Mouse (Mus musculus): ENCODE results near the gene Neto2. TPM values are rescaled to one million over a fixed set of nuclear protein-coding genes. Genes with fewer than 3 reads are reported as not detected.
"Not testable (repeated sequence)": the region's sequence is repeated elsewhere in the genome, so short reads cannot be mapped to it uniquely, and the experiment has no call there.

Gene Neto2
- polyA plus RNA-seq, 1 experiment from 2014 or later, result 41.2 TPM

DNA sequence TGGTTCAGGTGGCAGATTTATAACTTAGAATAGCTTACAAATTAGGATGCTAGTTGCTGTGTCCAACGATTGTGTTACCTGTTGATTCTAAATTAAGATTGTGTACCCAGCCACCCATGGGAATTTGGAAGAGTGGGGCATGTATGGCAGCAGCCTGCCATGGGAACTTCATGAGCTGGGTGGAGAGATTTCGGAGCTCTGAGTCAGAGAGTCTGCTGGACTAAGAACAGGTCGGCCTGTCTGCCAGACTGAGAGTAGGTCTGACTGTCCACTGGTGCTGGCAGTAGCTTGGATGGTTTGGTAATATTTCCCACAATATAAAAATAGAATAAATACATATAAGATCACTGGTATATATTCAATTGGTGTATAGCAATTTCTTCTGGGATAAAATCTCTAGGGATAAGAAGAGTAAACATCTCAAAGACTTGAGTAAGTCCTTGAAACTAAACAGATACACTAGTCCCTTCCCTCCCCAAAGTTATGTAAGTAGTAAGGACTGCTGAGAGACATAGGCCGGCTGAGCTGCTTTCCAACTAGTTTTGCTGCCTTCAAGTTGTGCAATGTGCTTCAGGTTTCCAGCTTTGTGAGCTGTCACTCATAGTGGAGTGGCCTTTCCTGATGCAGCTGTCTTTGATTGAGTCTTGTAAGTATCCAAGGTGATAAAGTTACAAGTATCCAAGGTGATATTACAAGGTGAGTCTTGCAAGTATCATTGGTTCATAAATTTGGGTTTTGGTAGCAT is 55.6 kb downstream of the Neto2 start:
- no peak overlapping the region for H3K9ac ChIP-seq
- ATAC-seq (ENCODE audit: low read depth), result no peak
- no peak overlapping the region for H3K27ac ChIP-seq (replicated peaks)
- peaks cover 59% of the 10 kb centered on the region for H3K36me3 ChIP-seq
- no peaks in the 10 kb centered on the region for H3K9me3 ChIP-seq
- H3K4me1 ChIP-seq (replicated peaks), result no peaks in the 10 kb centered on the region
- H3K27me3 ChIP-seq, result no peaks in the 10 kb centered on the region
- WGBS, result 88% methylated on average over 4 of the region's 4 CpGs
- no peak overlapping the region for H3K4me2 ChIP-seq
- no peak overlapping the region for H3K4me3 ChIP-seq

DNA sequence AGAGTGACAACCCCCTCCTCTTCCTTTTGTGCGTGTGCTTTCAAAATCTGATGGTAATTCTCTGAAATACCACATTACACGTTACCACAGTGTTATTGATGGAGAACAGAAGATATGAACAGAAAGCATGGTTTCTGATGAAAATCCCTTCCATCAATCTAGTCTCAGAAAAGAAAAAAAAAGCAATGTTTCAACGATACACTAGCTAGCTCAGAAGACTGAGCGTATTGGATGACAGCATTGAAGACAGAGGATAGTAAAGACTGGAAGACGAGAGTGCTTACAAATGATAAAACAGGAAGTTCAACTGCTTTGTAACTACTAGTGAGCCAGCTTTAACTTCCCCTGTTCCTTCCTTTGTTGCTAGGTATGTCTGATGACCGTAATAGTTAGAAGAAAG is 76.3 kb downstream of the Neto2 start:
- Histone ChIP-seq H3K4me2 (no peak overlapping the region), H3K9me3 (no peaks in the 10 kb centered on the region), H3K27ac (replicated peaks) (no peak overlapping the region), H3K4me3 (no peak overlapping the region), H3K36me3 (peaks cover 39% of the 10 kb centered on the region), H3K9ac (no peak overlapping the region), H3K27me3 (no peaks in the 10 kb centered on the region), H3K4me1 (replicated peaks) (no peaks in the 10 kb centered on the region)
- no peak for ATAC-seq (ENCODE audit: low read depth)
- 90% methylated on average over 6 of the region's 6 CpGs for WGBS

DNA sequence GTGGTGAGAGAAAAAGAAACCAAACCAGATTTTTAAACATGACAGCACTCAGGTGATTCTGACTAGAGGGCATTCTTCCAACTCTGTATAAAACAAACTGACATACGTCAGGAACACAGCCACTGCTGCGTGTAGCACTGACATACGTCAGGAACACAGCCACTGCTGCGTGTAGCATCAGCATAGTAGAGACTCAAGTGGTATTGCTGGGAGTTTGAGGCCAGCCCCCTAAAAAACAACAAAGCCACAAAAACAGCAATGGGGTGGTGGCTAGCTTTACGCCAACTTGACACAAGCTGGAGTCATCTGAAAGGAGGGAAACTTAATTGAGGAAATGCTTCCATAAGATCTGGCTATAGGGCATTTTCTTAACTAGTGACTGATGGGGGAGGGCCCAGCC is 77.5 kb downstream of the Neto2 start:
- H3K27me3 ChIP-seq, result no peaks in the 10 kb centered on the region
- 91% methylated on average over 5 of the region's 5 CpGs for whole genome bisulfite sequencing
- no peak overlapping the region for H3K4me3 ChIP-seq
- no peaks in the 10 kb centered on the region for H3K4me1 ChIP-seq (replicated peaks)
- ATAC-seq (ENCODE audit: low read depth), result no peak
- H3K36me3 ChIP-seq, result peaks cover 31% of the 10 kb centered on the region
- H3K9ac ChIP-seq, result no peak overlapping the region
- no peaks in the 10 kb centered on the region for H3K9me3 ChIP-seq
- no peak overlapping the region for H3K27ac ChIP-seq (replicated peaks)
- no peak overlapping the region for H3K4me2 ChIP-seq

DNA sequence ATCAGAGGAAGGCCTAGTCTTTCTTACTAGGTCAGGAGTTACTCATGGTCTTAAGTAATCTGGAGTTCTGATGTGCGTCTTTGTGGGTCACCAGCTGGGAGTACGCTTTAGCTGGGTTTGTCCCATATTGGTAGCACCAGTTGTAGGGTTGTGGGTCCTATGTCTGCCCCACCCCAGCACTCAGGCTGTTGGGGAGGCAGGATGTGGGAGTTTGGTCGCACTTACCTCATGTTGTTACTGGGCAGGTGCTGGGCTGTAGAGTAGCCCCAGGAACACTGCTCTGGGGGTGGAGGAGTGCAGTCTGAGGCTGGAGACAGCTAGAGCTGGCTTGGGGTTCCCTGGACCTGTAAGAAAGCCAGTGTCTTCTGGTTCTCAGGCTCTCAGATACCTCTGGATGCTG is 81.9 kb downstream of the Neto2 start:
- Histone ChIP-seq H3K27me3 (no peaks in the 10 kb centered on the region), H3K4me2 (no peak overlapping the region), H3K9me3 (no peaks in the 10 kb centered on the region; the same call in 1 of the 2 replicates), H3K36me3 (peaks cover 29% of the 10 kb centered on the region), H3K27ac (replicated peaks) (no peak overlapping the region), H3K4me1 (replicated peaks) (no peaks in the 10 kb centered on the region), H3K4me3 (no peak overlapping the region), H3K9ac (no peak overlapping the region)
- ATAC-seq (ENCODE audit: low read depth), result no peak
- 79% methylated on average over 3 of the region's 3 CpGs for WGBS

DNA sequence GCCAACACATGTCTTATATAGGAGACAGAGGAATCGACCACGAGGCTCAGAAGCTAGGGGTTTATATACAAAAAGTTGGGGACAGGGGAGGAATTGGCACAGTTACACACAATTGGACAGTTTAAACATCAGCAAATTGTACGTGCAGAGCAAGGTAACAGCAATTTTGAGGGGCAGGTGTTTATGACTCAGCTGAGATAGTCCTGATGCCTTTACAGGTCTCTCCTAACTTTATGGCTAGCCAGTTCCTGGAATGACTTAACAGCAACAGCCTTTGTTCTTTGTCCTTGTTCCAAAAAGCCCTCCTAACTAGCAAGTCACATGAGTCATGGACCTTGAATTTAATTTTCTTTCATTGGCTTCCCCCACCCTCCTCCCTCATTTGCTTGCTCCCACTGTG is 83.6 kb downstream of the Neto2 start:
- H3K9me3 ChIP-seq; H3K4me1 ChIP-seq (replicated peaks); H3K9ac ChIP-seq; H3K27ac ChIP-seq (replicated peaks); H3K4me3 ChIP-seq; H3K27me3 ChIP-seq; H3K4me2 ChIP-seq; ATAC-seq (ENCODE audit: low read depth): not testable (repeated sequence)
- H3K36me3 ChIP-seq, result peaks cover 18% of the 10 kb centered on the region; the same call in 1 of the 2 replicates
- 94% methylated on average over 3 of the region's 3 CpGs for WGBS

DNA sequence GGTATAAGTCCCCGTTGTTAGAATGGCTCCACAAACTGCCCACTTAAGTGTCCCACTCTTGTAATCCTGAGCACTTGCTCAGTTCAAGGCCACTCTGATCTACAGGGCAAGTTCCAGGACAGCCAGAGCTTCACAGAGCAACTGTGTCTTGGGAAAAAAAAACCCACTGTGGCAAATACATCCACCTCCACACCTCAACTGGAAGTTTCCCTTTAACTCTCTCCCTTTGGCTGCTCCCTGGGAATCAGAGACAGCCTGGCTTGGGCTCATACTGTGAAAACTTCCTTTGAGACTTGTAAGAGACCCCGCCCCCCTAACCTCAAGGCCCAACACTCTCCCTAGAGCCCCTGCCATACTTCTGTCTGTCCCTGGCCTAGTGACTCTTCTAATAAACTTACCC is 91.9 kb downstream of the Neto2 start:
- 84% methylated on average over 2 of the region's 2 CpGs for WGBS

DNA sequence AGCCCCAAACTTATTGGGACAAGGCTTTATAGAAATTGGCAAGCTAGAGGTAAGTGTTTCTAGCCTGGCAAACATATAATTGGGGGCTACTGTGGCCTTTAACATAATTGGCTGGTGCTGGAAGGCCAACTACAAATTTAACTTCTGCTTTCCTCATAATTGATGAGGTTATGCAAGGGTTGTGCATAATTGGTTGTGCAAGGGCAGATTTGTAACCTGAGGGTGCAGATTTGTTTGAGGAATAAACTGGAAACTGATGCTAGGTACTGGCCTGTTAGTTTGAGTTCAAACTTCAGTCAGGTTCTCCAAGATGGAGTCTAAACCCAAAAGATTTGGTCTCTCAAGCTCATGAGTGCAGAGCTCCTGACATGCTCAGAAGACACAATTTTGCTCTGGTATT is 92.9 kb downstream of the Neto2 start:
- Histone ChIP-seq H3K36me3 (no peaks in the 10 kb centered on the region), H3K4me2 (no peak overlapping the region), H3K4me1 (replicated peaks) (no peaks in the 10 kb centered on the region), H3K27me3 (no peaks in the 10 kb centered on the region), H3K9me3 (no peaks in the 10 kb centered on the region), H3K27ac (replicated peaks) (no peak overlapping the region), H3K9ac (no peak overlapping the region), H3K4me3 (no peak overlapping the region)
- no peak for ATAC-seq (ENCODE audit: low read depth)

More for the DNA sequence above, 91.9 kb downstream of the Neto2 start:
- Histone ChIP-seq H3K36me3 (no peaks in the 10 kb centered on the region), H3K27me3 (no peaks in the 10 kb centered on the region), H3K9me3 (no peaks in the 10 kb centered on the region), H3K27ac (replicated peaks) (no peak overlapping the region), H3K4me2 (no peak overlapping the region), H3K4me3 (no peak overlapping the region), H3K4me1 (replicated peaks) (no peaks in the 10 kb centered on the region), H3K9ac (no peak overlapping the region)
- ATAC-seq (ENCODE audit: low read depth), result no peak

DNA sequence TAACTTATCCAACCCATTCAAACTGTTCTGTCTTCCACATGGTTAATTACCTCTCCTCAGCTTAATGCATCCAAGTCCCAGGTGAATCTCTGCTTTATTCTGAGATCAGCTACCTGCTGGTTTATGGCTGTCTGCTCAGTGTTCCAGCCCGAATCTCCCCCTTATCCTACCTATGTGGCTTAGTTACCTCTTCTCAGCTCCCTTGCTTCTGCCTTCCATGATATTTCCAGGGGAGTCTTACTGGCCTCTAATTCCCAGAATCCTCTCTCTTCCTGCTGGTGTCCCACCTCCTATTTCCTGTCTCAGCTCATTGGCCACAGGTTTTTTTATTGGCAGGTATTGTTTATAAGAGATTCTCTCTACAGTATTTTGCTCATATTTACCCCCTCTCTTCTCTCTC is 93.8 kb downstream of the Neto2 start:
- H3K9ac ChIP-seq, result no peak overlapping the region
- no peaks in the 10 kb centered on the region for H3K36me3 ChIP-seq
- ATAC-seq (ENCODE audit: low read depth), result peak; percentile 36; the same call in 1 of the 2 replicates
- WGBS, result 58% methylated on average over 1 of the region's 1 CpGs
- H3K4me1 ChIP-seq (replicated peaks), result no peaks in the 10 kb centered on the region
- H3K4me3 ChIP-seq, result no peak overlapping the region
- H3K9me3 ChIP-seq, result no peaks in the 10 kb centered on the region
- no peaks in the 10 kb centered on the region for H3K27me3 ChIP-seq
- H3K27ac ChIP-seq (replicated peaks), result no peak overlapping the region
- H3K4me2 ChIP-seq, result peak overlapping the region; percentile 4; the same call in 1 of the 2 replicates

DNA sequence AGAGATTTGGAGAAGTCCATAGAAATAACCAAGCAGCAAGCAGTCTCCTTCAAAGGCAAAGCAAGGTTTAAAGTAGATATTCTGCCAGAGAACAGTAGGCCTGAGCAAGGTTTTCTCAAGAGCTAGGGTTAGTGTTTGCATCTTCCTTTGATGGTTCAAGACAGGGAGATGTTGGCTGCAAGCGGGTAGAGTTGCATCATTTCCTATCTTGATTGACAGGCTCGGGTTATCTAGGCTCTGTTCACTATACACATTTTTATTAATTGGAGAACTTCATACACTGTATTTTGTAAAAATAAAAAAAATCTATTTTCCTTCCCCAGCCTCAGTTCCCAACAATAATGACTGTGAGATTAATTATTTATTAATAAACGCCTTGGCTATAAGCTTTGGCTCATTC is 94.2 kb downstream of the Neto2 start:
- Histone ChIP-seq H3K36me3 (no peaks in the 10 kb centered on the region), H3K4me3 (no peak overlapping the region), H3K27ac (replicated peaks) (no peak overlapping the region), H3K4me2 (0 out of 2 replicates have a peak overlapping the region, but pooled peaks have one; percentile 4), H3K9me3 (no peaks in the 10 kb centered on the region), H3K27me3 (no peaks in the 10 kb centered on the region), H3K4me1 (replicated peaks) (no peaks in the 10 kb centered on the region), H3K9ac (no peak overlapping the region)
- 79% methylated on average over 3 of the region's 3 CpGs for whole genome bisulfite sequencing
- ATAC-seq (ENCODE audit: low read depth), result no peak

DNA sequence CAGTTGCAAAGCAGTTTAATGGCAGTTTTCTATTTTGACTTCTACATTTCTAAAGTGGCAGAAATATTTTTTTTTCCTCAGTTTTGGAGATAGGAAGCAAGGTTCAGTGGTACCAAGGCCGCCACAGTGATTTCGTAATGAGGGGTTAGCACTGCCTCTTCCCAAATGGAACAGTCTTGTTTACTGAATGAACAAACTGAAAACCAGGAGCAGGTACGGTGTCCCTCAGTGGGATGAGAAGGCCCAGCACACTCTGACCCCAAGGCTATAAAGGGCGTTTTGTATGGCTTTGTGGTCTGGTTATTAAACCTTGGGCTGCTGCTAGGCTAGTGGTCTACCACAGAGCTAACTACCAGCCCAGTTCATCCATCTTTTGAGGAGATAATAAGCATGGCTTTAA is 96.5 kb downstream of the Neto2 start:
- no peak for ATAC-seq (ENCODE audit: low read depth)

DNA sequence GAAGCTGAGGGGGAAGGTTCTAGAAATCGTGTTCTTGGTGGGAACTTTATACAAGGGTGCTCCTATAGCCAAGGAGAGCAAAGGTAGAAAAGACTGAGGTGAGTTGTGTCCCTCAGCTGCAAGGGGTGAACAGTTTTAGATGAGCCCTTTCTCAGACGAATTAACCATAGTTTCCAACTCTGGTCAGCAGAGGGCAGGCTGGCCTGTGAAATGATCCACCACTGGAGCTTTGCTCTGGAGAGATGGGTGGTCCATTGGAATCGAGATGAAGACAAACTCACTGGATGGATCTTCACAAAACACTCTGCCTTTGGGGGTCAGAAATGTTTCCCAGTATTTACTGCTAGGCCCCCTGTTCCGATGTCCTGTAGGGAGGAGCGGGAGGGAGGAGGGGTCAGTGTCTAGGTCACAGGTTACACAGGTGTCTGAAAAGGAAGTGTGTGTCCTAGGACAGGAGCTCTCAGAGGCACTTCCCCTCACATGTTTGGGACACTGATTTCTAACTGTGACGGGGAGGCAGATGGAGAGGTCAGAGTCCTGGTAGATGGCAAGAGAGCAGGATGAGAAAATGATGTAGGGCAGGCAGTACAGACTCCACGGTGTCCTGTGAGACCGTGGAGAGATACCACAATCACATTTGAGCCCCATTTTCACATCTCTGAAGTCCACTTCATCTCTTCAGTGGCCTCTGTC is 97.4 kb downstream of the Neto2 start:
- H3K4me1 ChIP-seq (replicated peaks), result no peaks in the 10 kb centered on the region
- no peaks in the 10 kb centered on the region for H3K9me3 ChIP-seq
- no peak overlapping the region for H3K4me2 ChIP-seq
- 39% methylated on average over 8 of the region's 8 CpGs for WGBS
- ATAC-seq (ENCODE audit: low read depth), result no peak
- H3K4me3 ChIP-seq, result no peak overlapping the region
- no peak overlapping the region for H3K9ac ChIP-seq
- no peak overlapping the region for H3K27ac ChIP-seq (replicated peaks)
- no peaks in the 10 kb centered on the region for H3K36me3 ChIP-seq
- H3K27me3 ChIP-seq, result no peaks in the 10 kb centered on the region

More for the DNA sequence above, 96.5 kb downstream of the Neto2 start:
- 77% methylated on average over 4 of the region's 4 CpGs for WGBS
- Histone ChIP-seq H3K4me2 (no peak overlapping the region), H3K27ac (replicated peaks) (no peak overlapping the region), H3K36me3 (no peaks in the 10 kb centered on the region), H3K4me1 (replicated peaks) (no peaks in the 10 kb centered on the region), H3K9ac (no peak overlapping the region), H3K9me3 (no peaks in the 10 kb centered on the region), H3K27me3 (no peaks in the 10 kb centered on the region), H3K4me3 (no peak overlapping the region)

DNA sequence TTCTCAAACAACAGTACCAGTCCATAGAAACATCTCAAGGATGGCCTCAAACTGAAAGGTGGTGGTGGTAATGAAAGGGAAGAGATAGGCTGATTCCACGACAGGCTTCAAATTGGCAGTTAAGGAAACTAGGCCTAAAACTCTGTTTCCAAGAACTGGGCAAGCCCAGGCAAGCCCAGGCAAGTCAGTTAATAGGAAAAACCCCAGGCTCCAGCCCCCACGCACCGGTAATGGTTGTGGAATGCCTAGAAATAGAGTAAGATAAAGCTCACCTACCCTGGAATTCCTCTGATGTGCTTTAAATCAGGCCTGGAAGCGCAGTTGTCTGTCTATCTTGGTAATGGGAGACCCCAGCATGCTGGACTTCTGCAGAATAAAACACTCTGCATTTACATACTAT is 98.0 kb downstream of the Neto2 start:
- Histone ChIP-seq H3K36me3 (no peaks in the 10 kb centered on the region), H3K27ac (replicated peaks) (no peak overlapping the region), H3K4me1 (replicated peaks) (no peaks in the 10 kb centered on the region), H3K4me2 (no peak overlapping the region), H3K9me3 (no peaks in the 10 kb centered on the region), H3K9ac (no peak overlapping the region), H3K27me3 (no peaks in the 10 kb centered on the region), H3K4me3 (no peak overlapping the region)
- no peak for ATAC-seq (ENCODE audit: low read depth)
- WGBS, result 84% methylated on average over 4 of the region's 4 CpGs

All from neural tube, embryonic 13.5 days (tissue).